Mouse (Mus musculus): ENCODE data around the gene Il27ra.

- no peak for TF ChIP-seq POLR2A (IDR thresholded peaks at IDR 0.05; ENCODE audit: extremely low read depth, insufficient read depth, low read length)
- TF ChIP-seq CTCF (IDR thresholded peaks at IDR 0.05; ENCODE audit: extremely low read depth, insufficient read depth, low read length): no peak
These were observed 49.9 kb downstream of the Il27ra start for GRCm38 (mm10) chr8:83992488-83992887.
